Mouse (Mus musculus) megakaryocyte, embryonic 14.5 days (primary cell): ENCODE measurements around the gene Ugt2b35. TPM values are rescaled to one million over a fixed set of nuclear protein-coding genes. Genes with fewer than 3 reads are reported as not detected.
"Not testable (repeated sequence)": the region's sequence is repeated elsewhere in the genome, so short reads cannot be mapped to it uniquely, and the experiment has no call there.

Experiments
- H3K27me3 ChIP-seq: replicated peaks from 2 replicates; pipeline ENCODE3; 2012; ENCODE audit warnings: inconsistent platforms
- H3K36me3 ChIP-seq: replicated peaks from 2 replicates; pipeline ENCODE3; 2012; ENCODE audit warnings: low read length, inconsistent platforms, mixed read lengths
- H3K4me1 ChIP-seq: 2 replicates; pipeline ENCODE4 v1.6.1; 2012; ENCODE audit warnings: inconsistent platforms
- H3K4me3 ChIP-seq: replicated peaks from 2 replicates; pipeline ENCODE3; 2012; ENCODE audit warnings: moderate library complexity, mild to moderate bottlenecking, inconsistent platforms
- H3K9me3 ChIP-seq: 2 replicates; pipeline ENCODE4 v1.6.1; 2012; ENCODE audit warnings: inconsistent platforms
- FLI1 ChIP-seq: IDR thresholded peaks from 2 replicates; pipeline ENCODE4 v1.6.1; 2012; ENCODE audit warnings: low read length, inconsistent platforms, mixed read lengths
- GATA1 ChIP-seq: IDR thresholded peaks from 3 replicates; pipeline ENCODE4 v1.6.1; 2012; ENCODE audit warnings: mixed read lengths, low read length, inconsistent platforms, borderline replicate concordance
- polyA plus RNA-seq: library from polyadenylated mRNA; stranded (reverse); fragments of >175 nt; gene quantifications from 2 replicates; pipeline ENCODE4 v1.2.3, GENCODE M21; 2012; ENCODE audit warnings: low replicate concordance; ENCODE audit not compliant: insufficient read depth

Ugt2b35 gene
- polyA plus RNA-seq: not detected in 2 replicates

DNA sequence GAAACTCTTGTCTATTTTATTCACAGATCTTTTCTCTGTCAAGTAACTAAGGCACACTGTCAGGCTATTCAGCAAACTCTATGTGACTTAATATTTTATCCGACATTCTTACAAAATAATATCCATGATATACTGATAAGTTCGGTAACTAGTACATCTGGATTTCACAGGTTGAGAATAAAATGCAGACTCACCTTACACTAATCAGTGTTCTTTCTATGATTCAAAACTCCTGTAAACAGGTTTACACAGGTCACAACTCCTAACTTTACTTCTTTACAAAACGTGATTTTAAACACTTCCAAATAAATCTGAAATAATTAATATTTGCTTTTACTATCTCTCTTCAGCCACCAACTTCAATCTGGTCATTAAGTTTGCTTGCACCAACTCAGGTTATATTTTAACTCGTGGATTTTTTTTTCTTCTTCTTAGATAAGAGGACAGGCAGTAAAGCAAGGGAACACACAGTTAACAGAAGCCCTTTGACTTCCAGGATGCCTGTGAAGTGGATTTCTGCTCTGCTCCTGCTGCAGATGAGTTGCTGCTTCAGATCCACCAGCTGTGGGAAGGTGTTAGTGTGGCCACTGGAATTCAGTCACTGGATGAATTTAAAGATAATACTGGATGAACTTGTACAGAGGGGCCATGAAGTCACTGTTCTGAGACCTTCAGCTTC is at the start of gene Ugt2b35:
Gene Ugt2b35, plus strand, starts transcription at position 466 of the 679 bp plus-strand sequence.
- TF ChIP-seq GATA1 (no peak), FLI1 (no peak)
- Histone ChIP-seq H3K36me3 (no peaks in the 10 kb centered on the region), H3K4me3 (no peak within 1 kb of the TSS), H3K9me3 (peaks cover 7% of the 10 kb centered on the region; the same call in 1 of the 2 replicates), H3K4me1 (no peaks in the 10 kb centered on the region), H3K27me3 (no peaks in the 10 kb centered on the region)

DNA sequence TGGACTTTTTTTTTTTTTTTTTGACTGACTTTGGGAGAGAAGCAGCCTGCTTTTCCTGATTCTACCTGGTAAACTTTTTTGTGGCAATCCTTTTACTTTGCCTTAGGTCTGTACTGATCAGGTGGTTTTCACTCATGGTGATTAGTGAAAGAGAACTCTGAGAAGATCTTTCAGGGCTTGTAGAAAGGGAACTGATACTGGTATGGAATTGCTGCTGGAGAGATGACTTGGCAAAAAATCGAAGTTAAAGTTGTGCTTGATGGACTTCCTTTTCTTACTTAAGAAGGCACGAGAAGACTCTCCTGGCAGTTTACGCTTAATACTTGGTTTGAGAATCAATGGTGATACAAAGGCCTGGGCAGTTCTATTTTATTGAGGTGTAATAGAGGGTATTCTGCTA is 40.2 kb upstream of the Ugt2b35 start:
- H3K27me3 ChIP-seq: no peaks in the 10 kb centered on the region
- H3K4me3 ChIP-seq: no peak overlapping the region
- TF ChIP-seq GATA1 (no peak), FLI1 (no peak)
- H3K36me3 ChIP-seq: no peaks in the 10 kb centered on the region
- peaks cover 11% of the 10 kb centered on the region for H3K9me3 ChIP-seq
- H3K4me1 ChIP-seq: no peaks in the 10 kb centered on the region

- H3K4me1 ChIP-seq: no peaks in the 10 kb centered on the region
- no peak overlapping the region for H3K4me3 ChIP-seq
- H3K36me3 ChIP-seq: no peaks in the 10 kb centered on the region
- H3K27me3 ChIP-seq: no peaks in the 10 kb centered on the region
- TF ChIP-seq FLI1 (no peak), GATA1 (no peak)
- peaks cover 11% of the 10 kb centered on the region for H3K9me3 ChIP-seq
These were observed 38.9 kb upstream of the Ugt2b35 start for GRCm38 (mm10) chr5:86961587-86962358.

GRCm38 (mm10) chr5:86962849-86963248 is 37.8 kb upstream of the Ugt2b35 start:
- not testable (repeated sequence) for H3K27me3 ChIP-seq, H3K9me3 ChIP-seq, H3K36me3 ChIP-seq, H3K4me1 ChIP-seq, H3K4me3 ChIP-seq

GRCm38 (mm10) chr5:86967271-86967670 is 33.4 kb upstream of the Ugt2b35 start:
- not testable (repeated sequence) for H3K4me3 ChIP-seq, H3K4me1 ChIP-seq, H3K9me3 ChIP-seq, H3K36me3 ChIP-seq, H3K27me3 ChIP-seq

DNA sequence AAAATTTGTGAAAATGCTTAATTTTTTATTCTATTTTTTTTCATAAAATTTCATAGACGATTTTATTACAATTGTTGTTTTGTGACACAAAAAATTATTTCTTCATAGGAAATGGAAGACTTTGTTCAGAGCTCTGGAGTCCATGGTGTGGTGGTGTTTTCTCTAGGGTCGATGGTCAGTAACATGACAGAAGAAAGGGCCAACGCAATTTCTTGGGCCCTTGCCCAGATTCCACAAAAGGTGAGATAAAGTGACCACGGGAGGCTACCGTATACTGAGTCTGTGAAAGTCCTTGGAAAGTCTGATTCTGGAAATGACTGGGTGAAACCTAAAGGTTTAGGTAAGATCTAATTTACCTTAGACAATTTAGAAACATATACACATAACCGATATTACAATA is 4.1 kb downstream of the Ugt2b35 start:
- H3K36me3 ChIP-seq: no peaks in the 10 kb centered on the region
- no peaks in the 10 kb centered on the region for H3K9me3 ChIP-seq
- H3K4me1 ChIP-seq: no peaks in the 10 kb centered on the region
- H3K4me3 ChIP-seq: no peak overlapping the region
- TF ChIP-seq FLI1 (no peak), GATA1 (no peak)
- no peaks in the 10 kb centered on the region for H3K27me3 ChIP-seq

GRCm38 (mm10) chr5:87015477-87015876 is 14.8 kb downstream of the Ugt2b35 start:
- Histone ChIP-seq H3K36me3 (no peaks in the 10 kb centered on the region), H3K4me3 (no peak overlapping the region), H3K9me3 (peaks cover 5% of the 10 kb centered on the region; the same call in 1 of the 2 replicates), H3K4me1 (no peaks in the 10 kb centered on the region), H3K27me3 (no peaks in the 10 kb centered on the region)
- TF ChIP-seq GATA1: no peak
- TF ChIP-seq FLI1: no peak

- TF ChIP-seq FLI1 (no peak), GATA1 (no peak)
- H3K4me3 ChIP-seq: no peak overlapping the region
These were observed 26.7 kb downstream of the Ugt2b35 start for GRCm38 (mm10) chr5:87027359-87027758.

GRCm38 (mm10) chr5:87030624-87031023 is 30.0 kb downstream of the Ugt2b35 start:
- TF ChIP-seq GATA1 (no peak), FLI1 (no peak)
- peaks cover 19% of the 10 kb centered on the region for H3K9me3 ChIP-seq

More at GRCm38 (mm10) chr5:87027359-87027758, 26.7 kb downstream of the Ugt2b35 start:
- no peaks in the 10 kb centered on the region for H3K4me1 ChIP-seq
- H3K36me3 ChIP-seq: no peaks in the 10 kb centered on the region
- no peaks in the 10 kb centered on the region for H3K27me3 ChIP-seq
- peaks cover 18% of the 10 kb centered on the region for H3K9me3 ChIP-seq

More at GRCm38 (mm10) chr5:87030624-87031023, 30.0 kb downstream of the Ugt2b35 start:
- no peaks in the 10 kb centered on the region for H3K4me1 ChIP-seq
- no peaks in the 10 kb centered on the region for H3K36me3 ChIP-seq
- no peaks in the 10 kb centered on the region for H3K27me3 ChIP-seq
- H3K4me3 ChIP-seq: no peak overlapping the region

Other genes with a start within 250 kb of the Ugt2b35 start
- 5.4 and 12.6 TPM in 2 replicates for gene Ythdc1, start 196.6 kb upstream of the Ugt2b35 start, polyA plus RNA-seq
- gene Ugt2b34, start 93.9 kb upstream of the Ugt2b35 start, polyA plus RNA-seq: not detected in 2 replicates
- gene Ugt2b1, start 74.3 kb upstream of the Ugt2b35 start, polyA plus RNA-seq: not detected in 2 replicates
- not detected in 2 replicates for gene Ugt2b36, start 91.7 kb downstream of the Ugt2b35 start, polyA plus RNA-seq
- not detected in 2 replicates for gene Ugt2b5, start 139.5 kb downstream of the Ugt2b35 start, polyA plus RNA-seq